Mouse (Mus musculus): ENCODE measurements around the gene Pdf. TPM values are rescaled to one million over a fixed set of nuclear protein-coding genes. Genes with fewer than 3 reads are reported as not detected.

Gene Pdf
- 21.7 and 26.8 TPM in 2 replicates for polyA plus RNA-seq (2014; fragmentation: Nextera tagmentation; extraction: Ambion mirVana)

- H3K4me3 ChIP-seq (ENCODE audit: low read depth, low read length) = peak within 1 kb of the TSS; percentile 71
- under 1% methylated on average over 83 of the region's 87 CpGs for WGBS
- no peaks in the 10 kb centered on the region for H3K9me3 ChIP-seq (replicated peaks; ENCODE audit: control insufficient read depth, low read length)
- peak within 1 kb of the TSS; percentile 81 for H3K9ac ChIP-seq (ENCODE audit: low read length)
- peak within 1 kb of the TSS; percentile 68 for H3K4me2 ChIP-seq (ENCODE audit: low read length)
- ATAC-seq (peak; percentile 88), DNase-seq (ENCODE audit: low spot score) (peak; percentile 83)
- H3K4me1 ChIP-seq (ENCODE audit: control insufficient read depth, insufficient read depth, low read length) = peaks cover 4% of the 10 kb centered on the region
- no peaks in the 10 kb centered on the region for H3K27me3 ChIP-seq (replicated peaks; ENCODE audit: control insufficient read depth, insufficient read depth, low read length)
- H3K27ac ChIP-seq (ENCODE audit: low read depth, low read length) = peak within 1 kb of the TSS; percentile 91
- peaks cover 83% of the 10 kb centered on the region for H3K36me3 ChIP-seq (ENCODE audit: control insufficient read depth, insufficient read depth, low read length)
Observed at GRCm38 (mm10) chr8:107048061-107048941, at the start of gene Pdf. Gene Pdf (minus strand): TSS chr8:107048614.

GRCm38 (mm10) chr8:107096366-107097036, 48.1 kb upstream of the Pdf start, which contains the start of gene Terf2:
Gene Terf2 (minus strand): TSS chr8:107096547.
- Histone ChIP-seq H3K4me1 (ENCODE audit: control insufficient read depth, insufficient read depth, low read length) (peaks cover 13% of the 10 kb centered on the region), H3K4me2 (ENCODE audit: low read length) (peak within 1 kb of the TSS; percentile 49), H3K9me3 (replicated peaks; ENCODE audit: control insufficient read depth, low read length) (no peaks in the 10 kb centered on the region), H3K27me3 (replicated peaks; ENCODE audit: control insufficient read depth, insufficient read depth, low read length) (no peaks in the 10 kb centered on the region), H3K36me3 (ENCODE audit: control insufficient read depth, insufficient read depth, low read length) (peaks cover 26% of the 10 kb centered on the region), H3K27ac (ENCODE audit: low read depth, low read length) (peak within 1 kb of the TSS; percentile 85), H3K4me3 (ENCODE audit: low read depth, low read length) (peak within 1 kb of the TSS; percentile 86), H3K9ac (ENCODE audit: low read length) (peak within 1 kb of the TSS; percentile 88)
- ATAC-seq (peak; percentile 98), DNase-seq (ENCODE audit: low spot score) (peak; percentile 98)
- 5% methylated on average over 38 of the region's 39 CpGs for WGBS

- Histone ChIP-seq H3K27ac (ENCODE audit: low read depth, low read length) (peak overlapping the region; percentile 85), H3K4me1 (ENCODE audit: control insufficient read depth, insufficient read depth, low read length) (peaks cover 13% of the 10 kb centered on the region), H3K27me3 (replicated peaks; ENCODE audit: control insufficient read depth, insufficient read depth, low read length) (no peaks in the 10 kb centered on the region), H3K9me3 (replicated peaks; ENCODE audit: control insufficient read depth, low read length) (no peaks in the 10 kb centered on the region), H3K4me3 (ENCODE audit: low read depth, low read length) (peak overlapping the region; percentile 86), H3K9ac (ENCODE audit: low read length) (peak overlapping the region; percentile 88), H3K36me3 (ENCODE audit: control insufficient read depth, insufficient read depth, low read length) (peaks cover 32% of the 10 kb centered on the region), H3K4me2 (ENCODE audit: low read length) (peak overlapping the region; percentile 49)
- DNase-seq (ENCODE audit: low spot score) (peak; percentile 51), ATAC-seq (peak; percentile 81)
- WGBS = under 1% methylated on average over 51 of the region's 53 CpGs
Observed at GRCm38 (mm10) chr8:107095717-107096365, 47.4 kb upstream of the Pdf start.

- no peaks in the 10 kb centered on the region for H3K9me3 ChIP-seq (replicated peaks; ENCODE audit: control insufficient read depth, low read length)
- H3K9ac ChIP-seq (ENCODE audit: low read length) = no peak overlapping the region
- DNase-seq (ENCODE audit: low spot score) (no peak), ATAC-seq (no peak)
- H3K27me3 ChIP-seq (replicated peaks; ENCODE audit: control insufficient read depth, insufficient read depth, low read length) = no peaks in the 10 kb centered on the region
- peaks cover 13% of the 10 kb centered on the region for H3K4me1 ChIP-seq (ENCODE audit: control insufficient read depth, insufficient read depth, low read length)
- H3K4me2 ChIP-seq (ENCODE audit: low read length) = no peak overlapping the region
- H3K4me3 ChIP-seq (ENCODE audit: low read depth, low read length) = no peak overlapping the region
- WGBS = 92% methylated on average over 7 of the region's 7 CpGs
- peaks cover 60% of the 10 kb centered on the region for H3K36me3 ChIP-seq (ENCODE audit: control insufficient read depth, insufficient read depth, low read length)
- H3K27ac ChIP-seq (ENCODE audit: low read depth, low read length) = no peak overlapping the region
Observed at GRCm38 (mm10) chr8:107090531-107090930, 42.1 kb upstream of the Pdf start.

- DNase-seq (ENCODE audit: low spot score) (no peak), ATAC-seq (no peak)
- no peak overlapping the region for H3K9ac ChIP-seq (ENCODE audit: low read length)
- WGBS = 96% methylated on average over 5 of the region's 5 CpGs
- no peaks in the 10 kb centered on the region for H3K27me3 ChIP-seq (replicated peaks; ENCODE audit: control insufficient read depth, insufficient read depth, low read length)
- no peak overlapping the region for H3K27ac ChIP-seq (ENCODE audit: low read depth, low read length)
- peaks cover 61% of the 10 kb centered on the region for H3K36me3 ChIP-seq (ENCODE audit: control insufficient read depth, insufficient read depth, low read length)
- no peak overlapping the region for H3K4me3 ChIP-seq (ENCODE audit: low read depth, low read length)
- H3K9me3 ChIP-seq (replicated peaks; ENCODE audit: control insufficient read depth, low read length) = no peaks in the 10 kb centered on the region
- H3K4me1 ChIP-seq (ENCODE audit: control insufficient read depth, insufficient read depth, low read length) = no peaks in the 10 kb centered on the region
- no peak overlapping the region for H3K4me2 ChIP-seq (ENCODE audit: low read length)
Observed at GRCm38 (mm10) chr8:107088526-107089063, 40.2 kb upstream of the Pdf start.

GRCm38 (mm10) chr8:107086018-107086417, 37.6 kb upstream of the Pdf start:
- Histone ChIP-seq H3K4me3 (ENCODE audit: low read depth, low read length) (no peak overlapping the region), H3K27ac (ENCODE audit: low read depth, low read length) (no peak overlapping the region), H3K9ac (ENCODE audit: low read length) (no peak overlapping the region), H3K9me3 (replicated peaks; ENCODE audit: control insufficient read depth, low read length) (no peaks in the 10 kb centered on the region), H3K4me1 (ENCODE audit: control insufficient read depth, insufficient read depth, low read length) (no peaks in the 10 kb centered on the region), H3K36me3 (ENCODE audit: control insufficient read depth, insufficient read depth, low read length) (peaks cover 63% of the 10 kb centered on the region), H3K27me3 (replicated peaks; ENCODE audit: control insufficient read depth, insufficient read depth, low read length) (no peaks in the 10 kb centered on the region), H3K4me2 (ENCODE audit: low read length) (no peak overlapping the region)
- 97% methylated on average over 5 of the region's 5 CpGs for WGBS
- no peak for ATAC-seq
- DNase-seq (ENCODE audit: low spot score) = no peak

GRCm38 (mm10) chr8:107085358-107085757, 36.9 kb upstream of the Pdf start:
- Histone ChIP-seq H3K36me3 (ENCODE audit: control insufficient read depth, insufficient read depth, low read length) (peaks cover 63% of the 10 kb centered on the region), H3K4me2 (ENCODE audit: low read length) (no peak overlapping the region), H3K4me3 (ENCODE audit: low read depth, low read length) (no peak overlapping the region), H3K27me3 (replicated peaks; ENCODE audit: control insufficient read depth, insufficient read depth, low read length) (no peaks in the 10 kb centered on the region), H3K9me3 (replicated peaks; ENCODE audit: control insufficient read depth, low read length) (no peaks in the 10 kb centered on the region), H3K27ac (ENCODE audit: low read depth, low read length) (no peak overlapping the region), H3K4me1 (ENCODE audit: control insufficient read depth, insufficient read depth, low read length) (no peaks in the 10 kb centered on the region), H3K9ac (ENCODE audit: low read length) (no peak overlapping the region)
- DNase-seq (ENCODE audit: low spot score) = no peak
- 97% methylated on average over 17 of the region's 17 CpGs for WGBS
- no peak for ATAC-seq

- no peaks in the 10 kb centered on the region for H3K4me1 ChIP-seq (ENCODE audit: control insufficient read depth, insufficient read depth, low read length)
- no peak overlapping the region for H3K9ac ChIP-seq (ENCODE audit: low read length)
- H3K4me3 ChIP-seq (ENCODE audit: low read depth, low read length) = no peak overlapping the region
- H3K36me3 ChIP-seq (ENCODE audit: control insufficient read depth, insufficient read depth, low read length) = peaks cover 90% of the 10 kb centered on the region
- DNase-seq (ENCODE audit: low spot score) (no peak), ATAC-seq (no peak)
- no peak overlapping the region for H3K4me2 ChIP-seq (ENCODE audit: low read length)
- H3K27ac ChIP-seq (ENCODE audit: low read depth, low read length) = no peak overlapping the region
- no peaks in the 10 kb centered on the region for H3K9me3 ChIP-seq (replicated peaks; ENCODE audit: control insufficient read depth, low read length)
- no peaks in the 10 kb centered on the region for H3K27me3 ChIP-seq (replicated peaks; ENCODE audit: control insufficient read depth, insufficient read depth, low read length)
- 94% methylated on average over 7 of the region's 7 CpGs for WGBS
Observed at GRCm38 (mm10) chr8:107076239-107076888, 27.9 kb upstream of the Pdf start.
